Mouse (Mus musculus): ENCODE data around the gene Dhrs7c.

Gene Dhrs7c

GRCm38 (mm10) chr11:67851770-67852169, 53.8 kb downstream of the Dhrs7c start:
- no peak for DNase-seq

- DNase-seq = peak; percentile 30
Observed at GRCm38 (mm10) chr11:67853996-67854395, 56.0 kb downstream of the Dhrs7c start.

DNA sequence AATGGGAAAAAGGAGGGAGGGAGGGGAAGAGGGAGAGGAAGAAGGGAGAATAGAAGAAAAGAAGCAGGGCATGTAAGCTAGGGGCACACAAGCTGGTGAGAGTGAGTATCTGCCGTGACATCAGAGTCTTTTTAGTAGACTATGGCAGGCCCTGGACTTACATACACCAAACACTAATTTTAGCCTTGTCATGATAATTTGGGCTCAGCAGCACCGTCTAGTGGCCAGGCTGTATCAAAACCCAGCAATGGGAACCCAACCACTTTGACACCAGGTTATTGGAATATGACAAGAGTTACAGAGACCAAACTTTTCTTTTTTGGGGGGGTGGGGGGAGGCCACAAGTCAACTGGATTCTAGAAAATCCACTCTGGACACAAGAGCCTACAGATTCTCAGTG, 57.0 kb downstream of the Dhrs7c start:
- peak; percentile 78 for DNase-seq

- no peak for DNase-seq
Observed at GRCm38 (mm10) chr11:67858518-67858917, 60.5 kb downstream of the Dhrs7c start.

GRCm38 (mm10) chr11:67860743-67861398, 62.9 kb downstream of the Dhrs7c start:
- DNase-seq = no peak

DNA sequence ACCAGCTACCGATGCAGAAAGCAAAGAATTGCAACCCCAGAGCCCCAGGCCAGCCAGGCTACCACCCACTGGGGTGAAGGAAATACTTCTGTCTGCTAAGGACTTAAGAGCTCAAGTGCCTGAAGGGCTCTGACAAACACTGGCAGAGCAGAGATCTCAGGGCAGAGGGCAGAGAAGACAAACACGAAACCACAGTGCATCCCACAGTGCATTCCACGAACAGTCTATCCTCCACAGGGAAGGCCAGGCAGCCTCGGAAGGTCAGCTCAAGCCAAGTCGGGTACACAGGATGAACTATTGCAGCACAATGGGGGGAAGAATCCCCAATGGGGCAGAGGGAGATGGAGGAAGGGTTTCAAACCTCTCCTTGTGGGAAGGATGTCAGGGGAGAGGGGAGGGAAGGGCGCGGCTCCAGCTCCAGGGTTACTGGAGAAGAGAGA, 63.4 kb downstream of the Dhrs7c start:
- peak; percentile 11 for DNase-seq

DNA sequence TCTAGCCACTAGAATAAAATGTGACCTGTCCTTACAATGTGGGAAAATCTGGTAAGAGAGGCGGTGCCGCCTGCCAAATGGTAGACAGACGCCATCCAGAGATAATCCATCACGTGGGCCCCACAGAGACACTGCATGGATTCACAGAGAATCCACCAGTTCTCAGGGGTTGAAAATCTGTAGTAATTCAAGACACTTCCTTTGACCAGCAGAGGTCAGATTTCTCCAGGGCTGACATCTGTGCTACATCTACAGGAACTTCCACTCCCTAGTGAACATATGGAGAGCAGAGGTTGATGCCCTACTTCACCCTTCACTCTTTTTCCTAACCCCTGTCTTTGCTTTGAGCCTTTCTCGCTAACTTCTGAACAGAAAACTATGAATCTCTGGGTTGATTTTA, 67.1 kb downstream of the Dhrs7c start:
- no peak for DNase-seq

Measured in lung, postnatal 10 days (tissue).